In the genomic region with DNA sequence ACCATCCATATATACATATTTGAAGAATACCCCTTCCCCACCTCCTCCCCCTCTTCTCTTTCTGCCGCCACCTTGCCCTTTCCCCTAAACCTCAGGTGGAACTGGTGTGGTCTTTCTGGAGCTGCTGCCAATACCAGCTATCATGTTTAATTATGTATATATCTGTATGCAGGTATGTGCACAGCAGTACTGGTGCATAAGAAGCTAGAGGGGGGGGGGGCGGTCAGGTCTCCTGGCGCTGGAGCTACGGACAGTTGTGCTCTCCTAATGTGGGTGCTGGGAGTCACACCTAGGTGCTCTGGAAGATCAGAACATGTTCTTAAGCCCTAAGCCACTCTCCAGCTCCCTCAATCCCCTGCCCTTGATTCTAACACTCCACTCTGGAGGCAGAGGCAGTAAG, we compare ENCODE assay signal across 18 mouse cellular contexts. TPM values are rescaled to one million over a fixed set of nuclear protein-coding genes. Genes with fewer than 3 reads are reported as not detected.
"Had no signal": no experiment of that assay in that cellular context is flagged by ENCODE, and none has a peak within 500 bp of the region (broad histone marks: within the 10 kb centered on the region; RNA-seq: fewer than 3 reads in every experiment).

No protein-coding gene starts in this region.

- H3K4me3 ChIP-seq: hindbrain, embryonic 12.5 days; limb, embryonic 12.5 days; liver, embryonic 15.5 days; midbrain, embryonic 13.5 days; neural tube, embryonic 15.5 days had no signal

- H3K36me3 ChIP-seq: hindbrain, embryonic 12.5 days; limb, embryonic 12.5 days; liver, embryonic 15.5 days; midbrain, embryonic 13.5 days; neural tube, embryonic 15.5 days had no signal

- H3K4me2 ChIP-seq: hindbrain, embryonic 12.5 days; limb, embryonic 12.5 days; liver, embryonic 15.5 days; lung, embryonic 14.5 days; midbrain, embryonic 13.5 days; neural tube, embryonic 15.5 days had no signal

- DNase-seq: kidney, postnatal 25 days; layer of hippocampus, adult 9-11 months; liver; lung, embryonic 14.5 days; lung, postnatal 14 days; right cerebral cortex, adult 18-20 months; spleen, adult 18-20 months; thymus, adult 18-20 months; thymus, postnatal 14 days had no signal

- H3K9me3 ChIP-seq: hindbrain, embryonic 12.5 days; limb, embryonic 12.5 days; liver, embryonic 15.5 days; midbrain, embryonic 13.5 days; neural tube, embryonic 15.5 days had no signal

- ATAC-seq: hindbrain, postnatal 0 days; midbrain, embryonic 13.5 days had no signal

- H3K4me1 ChIP-seq: midbrain, embryonic 13.5 days; neural tube, embryonic 15.5 days had no signal

- H3K27ac ChIP-seq: hindbrain, embryonic 12.5 days; hindbrain, postnatal 0 days; limb, embryonic 12.5 days; liver, embryonic 15.5 days; macrophage; midbrain, embryonic 13.5 days; neural tube, embryonic 15.5 days had no signal

- H3K9ac ChIP-seq: hindbrain, embryonic 12.5 days; limb, embryonic 12.5 days; liver, embryonic 15.5 days; lung, embryonic 14.5 days; midbrain, embryonic 13.5 days; neural tube, embryonic 15.5 days had no signal

RNA-seq across cellular contexts. Expression of gene Gm20388, which starts 13.6 kb away (rescaled TPM):
- polyA plus RNA-seq: hindbrain, embryonic 12.5 days; hindbrain, postnatal 0 days; limb, embryonic 12.5 days; liver, embryonic 15.5 days; lung, embryonic 14.5 days; midbrain, postnatal 0 days; neural tube, embryonic 11.5 days; neural tube, embryonic 15.5 days had no signal
